ENCODE assay signal across 26 mouse cellular contexts in genomic region chr1:73748702-73749101, GRCm38 (mm10).
"Had no signal": no experiment of that assay in that cellular context is flagged by ENCODE, and none has a peak within 500 bp of the region (broad histone marks: within the 10 kb centered on the region; RNA-seq: fewer than 3 reads in every experiment).

No protein-coding gene starts in this region.

- H3K4me2 ChIP-seq: heart, embryonic 12.5 days; hindbrain, embryonic 12.5 days; hindbrain, embryonic 14.5 days; intestine, embryonic 15.5 days; limb, embryonic 12.5 days; liver, embryonic 11.5 days; liver, embryonic 13.5 days; liver, embryonic 15.5 days had no signal

- H3K9me3 ChIP-seq: heart, embryonic 10.5 days; heart, embryonic 12.5 days; hindbrain, embryonic 10.5 days; hindbrain, embryonic 12.5 days; intestine, embryonic 15.5 days; limb, embryonic 10.5 days; limb, embryonic 12.5 days; liver, embryonic 13.5 days; liver, embryonic 15.5 days had no signal

- H3K4me1 ChIP-seq: liver, embryonic 13.5 days; liver, embryonic 15.5 days had no signal

- H3K27me3 ChIP-seq: heart, embryonic 12.5 days; hindbrain, embryonic 12.5 days; intestine, embryonic 15.5 days; limb, embryonic 12.5 days; liver, embryonic 13.5 days; liver, embryonic 15.5 days had no signal

- DNase-seq: gastrocnemius, adult 2 months; gastrocnemius, postnatal 10 days; gastrocnemius, postnatal 25 days; heart, adult 2 months; heart, postnatal 10 days; heart, postnatal 4 days; kidney, postnatal 14 days; liver; liver, embryonic 13.5 days; liver, postnatal 0 days had no signal

- H3K36me3 ChIP-seq: heart, embryonic 10.5 days; heart, embryonic 12.5 days; hindbrain, embryonic 10.5 days; hindbrain, embryonic 12.5 days; intestine, embryonic 15.5 days; limb, embryonic 10.5 days; limb, embryonic 12.5 days; liver, embryonic 13.5 days; liver, embryonic 15.5 days had no signal

- H3K9ac ChIP-seq: heart, embryonic 12.5 days; hindbrain, embryonic 12.5 days; hindbrain, embryonic 14.5 days; intestine, embryonic 15.5 days; limb, embryonic 12.5 days; liver, embryonic 13.5 days; liver, embryonic 15.5 days; liver, postnatal 0 days had no signal

- H3K27ac ChIP-seq: gastrocnemius, adult 2 months; heart, adult 2 months; heart, embryonic 10.5 days; hindbrain, embryonic 10.5 days; hindbrain, embryonic 12.5 days; hindbrain, embryonic 14.5 days; intestine, embryonic 15.5 days; layer of hippocampus, adult 2 months; left cerebral cortex, adult 2 months; limb, embryonic 10.5 days; limb, embryonic 12.5 days; liver, embryonic 13.5 days; liver, embryonic 15.5 days had no signal

- ATAC-seq: forebrain, embryonic 16.5 days; hindbrain, embryonic 16.5 days; inflammation-experienced regulatory T-cells, adult 6 months; intestine, embryonic 15.5 days; intestine, postnatal 0 days; liver, postnatal 0 days had no signal

- H3K4me3 ChIP-seq: gastrocnemius, adult 2 months; heart, adult 2 months; heart, embryonic 10.5 days; heart, embryonic 12.5 days; hindbrain, embryonic 10.5 days; hindbrain, embryonic 12.5 days; intestine, embryonic 15.5 days; layer of hippocampus, adult 2 months; left cerebral cortex, adult 2 months; limb, embryonic 10.5 days; limb, embryonic 12.5 days; liver, embryonic 13.5 days; liver, embryonic 15.5 days had no signal
